Mouse (Mus musculus) lung, embryonic 16.5 days (tissue): Measurements from ENCODE around the gene Spin1. TPM values are rescaled to one million over a fixed set of nuclear protein-coding genes. Genes with fewer than 3 reads are reported as not detected.

Experiments used
- ATAC-seq: fragments of 200-750 bp; cut with Nextera tagmentation; 2 replicates; pipeline ENCODE4 v1.8.0; 2017; ENCODE audit warnings: low read depth, mild to moderate bottlenecking, moderate library complexity
- H3K27ac ChIP-seq: fragments of 300-500 bp; sonication (generic); 2 replicates; pipeline ENCODE4 v1.5.1; 2014; ENCODE audit warnings: mild to moderate bottlenecking, control low read depth, low read length
- H3K27me3 ChIP-seq: fragments of 300-500 bp; sonication (generic); 2 replicates; pipeline ENCODE4 v1.6.1; 2014; ENCODE audit warnings: low read depth, low read length, mixed read lengths; ENCODE audit not compliant: control insufficient read depth, insufficient read depth
- H3K36me3 ChIP-seq: fragments of 300-500 bp; sonication (generic); 2 replicates; pipeline ENCODE4 v1.6.1; 2014; ENCODE audit warnings: low read length; ENCODE audit not compliant: control insufficient read depth, insufficient read depth
- H3K4me1 ChIP-seq: fragments of 300-500 bp; sonication (generic); replicated peaks from 2 replicates; pipeline ENCODE4 v1.6.1; 2014; ENCODE audit warnings: low read length, mixed read lengths; ENCODE audit not compliant: control insufficient read depth, insufficient read depth
- H3K4me2 ChIP-seq: fragments of 300-500 bp; sonication (generic); 2 replicates; pipeline ENCODE4 v1.6.1; 2014; ENCODE audit warnings: low read depth, low read length, control low read depth
- H3K4me3 ChIP-seq: fragments of 300-500 bp; sonication (generic); 2 replicates; pipeline ENCODE4 v1.5.1; 2014; ENCODE audit warnings: mild to moderate bottlenecking, low read length, control low read depth
- H3K9ac ChIP-seq: fragments of 300-500 bp; sonication (generic); 2 replicates; pipeline ENCODE4 v1.6.1; 2014; ENCODE audit warnings: low read length, control low read depth
- H3K9me3 ChIP-seq: fragments of 300-500 bp; sonication (generic); 2 replicates; pipeline ENCODE4 v1.6.1; 2016; ENCODE audit warnings: low read length; ENCODE audit not compliant: control insufficient read depth
- WGBS: fragments of 180-500 bp; shearing (Covaris S2); extraction: QIAGEN DNeasy Blood & Tissue Kit; methylation state at CpG from one replicate; pipeline ENCODE4 v1.1.7; 2014; 5-methylcytosine and 5-hydroxymethylcytosine counted together
- polyA plus RNA-seq: library from polyadenylated mRNA; unstranded; fragments of >200 nt; fragmentation: Nextera tagmentation; extraction: Ambion mirVana; gene quantifications from 2 replicates; pipeline ENCODE4 v1.2.1, GENCODE M21; 2015

The Spin1 gene
- 76.8 and 80.4 TPM in 2 replicates for polyA plus RNA-seq

- no peaks in the 10 kb centered on the region for H3K27me3 ChIP-seq
- H3K4me1 ChIP-seq, result peaks cover 16% of the 10 kb centered on the region
- H3K27ac ChIP-seq, result peak within 1 kb of the TSS; percentile 95
- peak within 1 kb of the TSS; percentile 95 for H3K9ac ChIP-seq
- WGBS, result under 1% methylated on average over 49 of the region's 85 CpGs
- H3K36me3 ChIP-seq, result 0 out of 2 replicates have a peak, but pooled peaks cover 2% of the 10 kb centered on the region
- peak within 1 kb of the TSS; percentile 99 for H3K4me2 ChIP-seq
- peak; percentile 88 for ATAC-seq
- H3K9me3 ChIP-seq, result no peaks in the 10 kb centered on the region
- H3K4me3 ChIP-seq, result peak within 1 kb of the TSS; percentile 86
These were observed at the start of gene Spin1 for GRCm38 (mm10) chr13:51100233-51101015. Gene Spin1 (plus strand): TSS chr13:51100880.

- Histone ChIP-seq H3K27me3 (no peaks in the 10 kb centered on the region), H3K9ac (no peak overlapping the region), H3K36me3 (no peaks in the 10 kb centered on the region), H3K4me1 (no peaks in the 10 kb centered on the region), H3K9me3 (no peaks in the 10 kb centered on the region), H3K4me2 (no peak overlapping the region), H3K27ac (no peak overlapping the region), H3K4me3 (no peak overlapping the region)
- 82% methylated on average over 4 of the region's 4 CpGs for WGBS
- ATAC-seq, result no peak
These were observed 49.7 kb upstream of the Spin1 start for GRCm38 (mm10) chr13:51051016-51051415.

DNA sequence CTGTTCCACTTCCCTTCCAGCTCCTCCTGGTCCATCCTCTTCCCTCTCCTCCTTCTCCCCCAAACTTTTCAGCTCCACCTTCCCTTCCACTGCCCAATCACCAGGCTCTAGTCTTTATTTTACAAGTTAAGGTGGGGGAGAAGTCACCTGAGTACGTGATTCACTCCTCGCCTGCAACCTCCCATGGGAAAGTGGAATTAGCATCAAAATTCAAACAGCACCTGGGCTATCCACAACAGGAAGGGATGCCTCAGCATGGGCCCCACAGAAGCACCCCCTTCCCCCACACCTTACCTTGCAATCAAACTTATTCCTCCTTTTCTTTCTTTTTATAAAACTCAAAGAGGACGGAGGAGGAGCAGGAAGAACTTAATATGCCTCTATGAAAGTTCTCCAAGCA lies 48.3 kb upstream of the Spin1 start:
- no peaks in the 10 kb centered on the region for H3K27me3 ChIP-seq
- WGBS, result 55% methylated on average over 3 of the region's 3 CpGs
- ATAC-seq, result no peak
- H3K9me3 ChIP-seq, result no peaks in the 10 kb centered on the region
- no peaks in the 10 kb centered on the region for H3K4me1 ChIP-seq
- H3K9ac ChIP-seq, result no peak overlapping the region
- no peak overlapping the region for H3K4me3 ChIP-seq
- H3K36me3 ChIP-seq, result no peaks in the 10 kb centered on the region
- no peak overlapping the region for H3K4me2 ChIP-seq
- H3K27ac ChIP-seq, result no peak overlapping the region

DNA sequence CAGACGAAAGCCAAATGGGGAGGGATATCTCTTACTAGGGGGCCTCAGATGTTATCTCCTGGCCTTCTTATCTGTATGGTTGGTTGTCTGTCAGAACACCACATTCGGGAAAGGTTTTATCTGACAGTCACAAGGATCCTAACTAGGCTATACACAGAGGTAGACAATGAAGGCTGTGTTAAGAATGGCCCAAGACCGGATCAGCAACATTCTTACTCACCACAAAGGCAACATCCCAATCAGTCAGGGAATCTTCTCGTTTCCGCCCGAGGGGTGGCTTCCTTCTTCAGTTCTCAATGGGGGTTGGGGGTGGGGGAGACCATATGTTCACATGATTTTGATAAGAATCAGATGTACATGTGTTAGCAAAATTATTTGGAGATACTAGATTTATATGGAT lies 37.7 kb upstream of the Spin1 start:
- no peak overlapping the region for H3K4me3 ChIP-seq
- H3K4me2 ChIP-seq, result no peak overlapping the region
- no peaks in the 10 kb centered on the region for H3K9me3 ChIP-seq
- no peaks in the 10 kb centered on the region for H3K36me3 ChIP-seq
- no peaks in the 10 kb centered on the region for H3K27me3 ChIP-seq
- ATAC-seq, result no peak
- H3K27ac ChIP-seq, result no peak overlapping the region
- H3K9ac ChIP-seq, result no peak overlapping the region
- WGBS, result 34% methylated on average over 6 of the region's 6 CpGs
- no peaks in the 10 kb centered on the region for H3K4me1 ChIP-seq

DNA sequence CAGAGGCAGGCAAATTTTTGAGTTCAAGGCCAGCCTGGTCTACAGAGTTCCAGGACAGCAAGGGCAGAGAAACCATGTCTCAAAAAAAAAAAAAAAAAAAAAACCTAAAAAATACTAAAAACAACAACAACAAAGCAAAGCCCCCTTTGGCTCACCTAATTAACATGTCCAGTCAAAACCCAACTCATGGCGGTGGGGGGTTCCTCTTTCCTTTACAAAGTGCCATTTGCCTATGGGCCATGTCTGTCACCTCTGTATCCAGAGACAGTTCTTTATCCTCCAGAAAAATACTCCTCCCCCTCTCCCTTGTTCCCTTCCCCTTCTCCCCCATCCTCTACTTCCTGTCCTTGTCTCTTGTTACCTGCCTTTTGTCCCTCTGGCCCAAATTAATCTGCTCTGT lies 37.0 kb upstream of the Spin1 start:
- no peak for ATAC-seq
- Histone ChIP-seq H3K27me3 (no peaks in the 10 kb centered on the region), H3K36me3 (no peaks in the 10 kb centered on the region), H3K4me2 (no peak overlapping the region), H3K9ac (no peak overlapping the region), H3K27ac (no peak overlapping the region), H3K9me3 (no peaks in the 10 kb centered on the region), H3K4me3 (no peak overlapping the region), H3K4me1 (no peaks in the 10 kb centered on the region)
- WGBS, result 73% methylated on average over 1 of the region's 1 CpGs

GRCm38 (mm10) chr13:51064429-51064828 lies 36.3 kb upstream of the Spin1 start:
- WGBS, result 54% methylated on average over 3 of the region's 3 CpGs
- Histone ChIP-seq H3K27me3 (no peaks in the 10 kb centered on the region), H3K9ac (no peak overlapping the region), H3K9me3 (no peaks in the 10 kb centered on the region), H3K4me1 (no peaks in the 10 kb centered on the region), H3K36me3 (no peaks in the 10 kb centered on the region), H3K27ac (no peak overlapping the region), H3K4me2 (no peak overlapping the region), H3K4me3 (no peak overlapping the region)
- ATAC-seq, result no peak

GRCm38 (mm10) chr13:51071063-51071680 lies 29.5 kb upstream of the Spin1 start:
- Histone ChIP-seq H3K9me3 (no peaks in the 10 kb centered on the region), H3K9ac (no peak overlapping the region), H3K27ac (peak overlapping the region; percentile 45), H3K36me3 (no peaks in the 10 kb centered on the region), H3K27me3 (no peaks in the 10 kb centered on the region), H3K4me1 (peaks cover 11% of the 10 kb centered on the region; the same call in 1 of the 2 replicates), H3K4me3 (no peak overlapping the region), H3K4me2 (no peak overlapping the region)
- ATAC-seq, result peak; percentile 48
- WGBS, result 53% methylated on average over 11 of the region's 11 CpGs

GRCm38 (mm10) chr13:51071763-51072276 lies 28.9 kb upstream of the Spin1 start:
- H3K4me2 ChIP-seq, result no peak overlapping the region
- H3K9me3 ChIP-seq, result no peaks in the 10 kb centered on the region
- no peaks in the 10 kb centered on the region for H3K36me3 ChIP-seq
- no peaks in the 10 kb centered on the region for H3K27me3 ChIP-seq
- peaks cover 11% of the 10 kb centered on the region; the same call in 1 of the 2 replicates for H3K4me1 ChIP-seq
- H3K9ac ChIP-seq, result no peak overlapping the region
- H3K4me3 ChIP-seq, result no peak overlapping the region
- WGBS, result 32% methylated on average over 8 of the region's 8 CpGs
- peak overlapping the region; percentile 45 for H3K27ac ChIP-seq
- ATAC-seq, result peak; percentile 48
